Mouse (Mus musculus): ENCODE data around the gene Creb3l4.

DNA sequence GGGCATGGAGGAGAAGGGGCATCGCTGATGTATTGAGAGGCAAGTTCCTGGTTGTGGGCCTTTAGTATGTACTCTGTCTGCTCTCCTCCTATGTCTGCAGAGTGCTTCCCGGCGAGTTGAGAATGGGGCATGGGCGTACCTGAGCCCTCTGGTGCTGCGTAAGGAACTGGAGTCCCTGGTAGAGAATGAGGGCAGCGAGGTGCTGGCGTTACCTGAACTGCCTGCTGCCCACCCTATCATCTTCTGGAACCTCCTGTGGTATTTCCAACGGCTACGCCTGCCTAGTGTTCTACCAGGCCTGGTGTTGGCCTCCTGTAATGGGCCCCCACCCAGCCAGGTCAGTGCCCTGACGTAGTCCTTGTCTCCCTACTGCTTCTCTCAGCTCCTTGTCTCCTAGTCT lies 34.9 kb upstream of the Creb3l4 start:
- TF ChIP-seq CTCF (IDR thresholded peaks at IDR 0.05; ENCODE audit: low read depth, low read length) (no peak), POLR2A (IDR thresholded peaks at IDR 0.05; ENCODE audit: borderline replicate concordance, low read depth, low read length) (no peak)
